Mouse (Mus musculus): Measurements from ENCODE around the gene Nlgn1.

DNA sequence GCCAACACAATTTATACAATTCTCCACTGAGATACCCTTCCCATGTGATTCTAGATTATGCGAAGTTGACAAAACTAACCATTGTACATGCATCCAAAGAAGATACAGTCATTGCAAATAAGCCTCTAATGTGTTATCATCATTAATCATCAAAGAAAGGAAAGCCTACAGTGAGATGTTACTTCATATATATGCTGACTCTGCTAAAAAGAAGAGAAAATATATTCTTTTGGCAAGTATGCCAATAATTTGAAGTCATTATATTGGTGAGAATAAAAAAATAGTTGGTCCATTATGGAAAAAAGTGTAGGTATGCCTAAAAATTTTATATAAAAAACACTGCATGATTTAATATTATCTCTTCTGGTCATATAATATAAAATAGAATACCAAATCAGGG lies 889.6 kb downstream of the Nlgn1 start:
- no peak for TF ChIP-seq CTCF (IDR thresholded peaks at IDR 0.05; ENCODE audit: low read depth)
- no peak for TF ChIP-seq EP300 (IDR thresholded peaks at IDR 0.05; ENCODE audit: low read depth)

All from liver, embryonic 14.5 days (tissue).